Mouse (Mus musculus): ENCODE measurements around the gene Lrrc1.

GRCm38 (mm10) chr9:77408053-77408603, 136.5 kb downstream of the Lrrc1 start:
- TF ChIP-seq CTCF (IDR thresholded peaks at IDR 0.05; ENCODE audit: low read depth) (no peak), EP300 (optimal IDR thresholded peaks at IDR 0.05) (no peak)

Data from stomach, postnatal 0 days (tissue).